Mouse (Mus musculus): ENCODE measurements around the gene Gm1113. TPM values are rescaled to one million over a fixed set of nuclear protein-coding genes. Genes with fewer than 3 reads are reported as not detected.
A peak's percentile ranks its signal among the peaks of the same experiment; 100 is the strongest.

The Gm1113 gene
- polyA plus RNA-seq, 1 experiment from 2014 or later: not detected

- 80% methylated on average over 3 of the region's 3 CpGs for WGBS
- Histone ChIP-seq H3K4me2 (no peak overlapping the region), H3K27me3 (no peaks in the 10 kb centered on the region), H3K9ac (replicated peaks) (no peak overlapping the region), H3K4me1 (replicated peaks) (peaks cover 13% of the 10 kb centered on the region), H3K36me3 (peaks cover 85% of the 10 kb centered on the region), H3K4me3 (replicated peaks) (no peak overlapping the region), H3K9me3 (no peaks in the 10 kb centered on the region), H3K27ac (no peak overlapping the region)
- ATAC-seq (ENCODE audit: insufficient number of reproducible peaks, insufficient read depth, low FRiP score, low TSS enrichment, low read depth): no peak
Observed at GRCm38 (mm10) chr9:35495471-35495870, 22.6 kb downstream of the Gm1113 start.

GRCm38 (mm10) chr9:35494937-35495336, 23.1 kb downstream of the Gm1113 start:
- Histone ChIP-seq H3K4me2 (no peak overlapping the region), H3K9me3 (no peaks in the 10 kb centered on the region), H3K27ac (no peak overlapping the region), H3K9ac (replicated peaks) (no peak overlapping the region), H3K4me3 (replicated peaks) (no peak overlapping the region), H3K27me3 (no peaks in the 10 kb centered on the region), H3K4me1 (replicated peaks) (peaks cover 13% of the 10 kb centered on the region), H3K36me3 (peaks cover 81% of the 10 kb centered on the region)
- ATAC-seq (ENCODE audit: insufficient number of reproducible peaks, insufficient read depth, low FRiP score, low TSS enrichment, low read depth): no peak
- 36% methylated on average over 4 of the region's 4 CpGs for WGBS

- H3K27ac ChIP-seq: peak overlapping the region; percentile 51; the same call in 1 of the 2 replicates
- no peak overlapping the region for H3K4me3 ChIP-seq (replicated peaks)
- H3K27me3 ChIP-seq: no peaks in the 10 kb centered on the region
- no peak overlapping the region for H3K4me2 ChIP-seq
- no peak for ATAC-seq (ENCODE audit: insufficient number of reproducible peaks, insufficient read depth, low FRiP score, low TSS enrichment, low read depth)
- H3K4me1 ChIP-seq (replicated peaks): peaks cover 13% of the 10 kb centered on the region
- H3K9ac ChIP-seq (replicated peaks): no peak overlapping the region
- peaks cover 83% of the 10 kb centered on the region for H3K36me3 ChIP-seq
- WGBS: 41% methylated on average over 4 of the region's 4 CpGs
- no peaks in the 10 kb centered on the region for H3K9me3 ChIP-seq
Observed at GRCm38 (mm10) chr9:35493733-35494092, 24.4 kb downstream of the Gm1113 start.

- WGBS: 62% methylated on average over 7 of the region's 7 CpGs
Observed at GRCm38 (mm10) chr9:35493033-35493732, 24.9 kb downstream of the Gm1113 start.

GRCm38 (mm10) chr9:35491109-35491866, 26.8 kb downstream of the Gm1113 start:
- H3K4me2 ChIP-seq: no peak overlapping the region
- H3K9me3 ChIP-seq: no peaks in the 10 kb centered on the region
- H3K4me1 ChIP-seq (replicated peaks): peaks cover 13% of the 10 kb centered on the region
- 0 out of 2 replicates have a peak, but pooled peaks have one; percentile 39 for ATAC-seq (ENCODE audit: insufficient number of reproducible peaks, insufficient read depth, low FRiP score, low TSS enrichment, low read depth)
- no peak overlapping the region for H3K9ac ChIP-seq (replicated peaks)
- H3K27me3 ChIP-seq: no peaks in the 10 kb centered on the region
- no peak overlapping the region for H3K4me3 ChIP-seq (replicated peaks)
- 80% methylated on average over 11 of the region's 11 CpGs for WGBS
- peaks cover 84% of the 10 kb centered on the region for H3K36me3 ChIP-seq
- peak overlapping the region; percentile 41; the same call in 1 of the 2 replicates for H3K27ac ChIP-seq

More at GRCm38 (mm10) chr9:35493033-35493732, 24.9 kb downstream of the Gm1113 start:
- Histone ChIP-seq H3K36me3 (peaks cover 83% of the 10 kb centered on the region), H3K27me3 (no peaks in the 10 kb centered on the region), H3K9ac (replicated peaks) (no peak overlapping the region), H3K4me2 (no peak overlapping the region), H3K4me3 (replicated peaks) (no peak overlapping the region), H3K9me3 (no peaks in the 10 kb centered on the region), H3K27ac (peak overlapping the region; percentile 72; the same call in 1 of the 2 replicates), H3K4me1 (replicated peaks) (peaks cover 13% of the 10 kb centered on the region)
- peak; percentile 70; the same call in 1 of the 2 replicates for ATAC-seq (ENCODE audit: insufficient number of reproducible peaks, insufficient read depth, low FRiP score, low TSS enrichment, low read depth)

- Histone ChIP-seq H3K27ac (no peak overlapping the region), H3K36me3 (peaks cover 87% of the 10 kb centered on the region)
- 91% methylated on average over 4 of the region's 4 CpGs for WGBS
Observed at GRCm38 (mm10) chr9:35488496-35488895, 29.6 kb downstream of the Gm1113 start.

GRCm38 (mm10) chr9:35486616-35487015, 31.5 kb downstream of the Gm1113 start:
- H3K4me3 ChIP-seq (replicated peaks): no peak overlapping the region
- no peak overlapping the region for H3K27ac ChIP-seq
- no peaks in the 10 kb centered on the region for H3K9me3 ChIP-seq
- no peak for ATAC-seq (ENCODE audit: insufficient number of reproducible peaks, insufficient read depth, low FRiP score, low TSS enrichment, low read depth)
- no peak overlapping the region for H3K4me2 ChIP-seq
- WGBS: 81% methylated on average over 13 of the region's 13 CpGs
- peaks cover 18% of the 10 kb centered on the region; the same call in 1 of the 2 replicates for H3K4me1 ChIP-seq (replicated peaks)
- no peaks in the 10 kb centered on the region for H3K27me3 ChIP-seq
- no peak overlapping the region for H3K9ac ChIP-seq (replicated peaks)
- peaks cover 90% of the 10 kb centered on the region for H3K36me3 ChIP-seq

More at GRCm38 (mm10) chr9:35488496-35488895, 29.6 kb downstream of the Gm1113 start:
- no peaks in the 10 kb centered on the region for H3K27me3 ChIP-seq
- H3K4me3 ChIP-seq (replicated peaks): no peak overlapping the region
- no peak overlapping the region for H3K9ac ChIP-seq (replicated peaks)
- no peak overlapping the region for H3K4me2 ChIP-seq
- H3K4me1 ChIP-seq (replicated peaks): peaks cover 14% of the 10 kb centered on the region; the same call in 1 of the 2 replicates
- H3K9me3 ChIP-seq: no peaks in the 10 kb centered on the region
- no peak for ATAC-seq (ENCODE audit: insufficient number of reproducible peaks, insufficient read depth, low FRiP score, low TSS enrichment, low read depth)

- no peak for ATAC-seq (ENCODE audit: insufficient number of reproducible peaks, insufficient read depth, low FRiP score, low TSS enrichment, low read depth)
- Histone ChIP-seq H3K4me2 (no peak overlapping the region), H3K4me3 (replicated peaks) (no peak overlapping the region), H3K4me1 (replicated peaks) (peaks cover 19% of the 10 kb centered on the region; the same call in 1 of the 2 replicates), H3K9ac (replicated peaks) (no peak overlapping the region), H3K27ac (no peak overlapping the region), H3K36me3 (peaks cover 94% of the 10 kb centered on the region), H3K9me3 (no peaks in the 10 kb centered on the region), H3K27me3 (no peaks in the 10 kb centered on the region)
- 85% methylated on average over 3 of the region's 3 CpGs for WGBS
Observed at GRCm38 (mm10) chr9:35483949-35484348, 34.1 kb downstream of the Gm1113 start.

GRCm38 (mm10) chr9:35482014-35482898, 35.8 kb downstream of the Gm1113 start:
- no peaks in the 10 kb centered on the region for H3K9me3 ChIP-seq
- H3K36me3 ChIP-seq: peaks cover 94% of the 10 kb centered on the region
- WGBS: 74% methylated on average over 13 of the region's 13 CpGs
- H3K4me3 ChIP-seq (replicated peaks): no peak overlapping the region
- H3K27ac ChIP-seq: 0 out of 2 replicates have a peak overlapping the region, but pooled peaks have one; percentile 12
- no peak for ATAC-seq (ENCODE audit: insufficient number of reproducible peaks, insufficient read depth, low FRiP score, low TSS enrichment, low read depth)
- no peaks in the 10 kb centered on the region for H3K27me3 ChIP-seq
- peaks cover 19% of the 10 kb centered on the region; the same call in 1 of the 2 replicates for H3K4me1 ChIP-seq (replicated peaks)
- no peak overlapping the region for H3K4me2 ChIP-seq
- H3K9ac ChIP-seq (replicated peaks): no peak overlapping the region

- Histone ChIP-seq H3K9me3 (no peaks in the 10 kb centered on the region), H3K4me3 (replicated peaks) (no peak overlapping the region), H3K36me3 (peaks cover 91% of the 10 kb centered on the region), H3K27ac (no peak overlapping the region), H3K27me3 (no peaks in the 10 kb centered on the region), H3K4me1 (replicated peaks) (0 out of 2 replicates have a peak, but pooled peaks cover 9% of the 10 kb centered on the region), H3K9ac (replicated peaks) (no peak overlapping the region), H3K4me2 (no peak overlapping the region)
- ATAC-seq (ENCODE audit: insufficient number of reproducible peaks, insufficient read depth, low FRiP score, low TSS enrichment, low read depth): no peak
- WGBS: 95% methylated on average over 6 of the region's 6 CpGs
Observed at GRCm38 (mm10) chr9:35479456-35479855, 38.6 kb downstream of the Gm1113 start.

Measured in limb, embryonic 12.5 days (tissue).